Mouse (Mus musculus) hindbrain, embryonic 16.5 days (tissue): ENCODE measurements at regions not wholly inside any gene's neighbourhood (a gene's known extent, or its start where the extent isn't known, plus 50 kb on each side); places are given as distances from the start of the nearest gene placed in this dataset.

Experiments used
- ATAC-seq: fragments of 200-750 bp; cut with Nextera tagmentation; 2 replicates; pipeline ENCODE4 v1.8.0; 2017; ENCODE audit warnings: moderate TSS enrichment, moderate library complexity
- H3K27ac ChIP-seq: fragments of 300-500 bp; sonication (generic); 2 replicates; pipeline ENCODE4 v1.5.1; 2014; ENCODE audit warnings: low read depth, mild to moderate bottlenecking, control low read depth, low read length, moderate library complexity
- H3K27me3 ChIP-seq: fragments of 300-500 bp; sonication (generic); replicated peaks from 2 replicates; pipeline ENCODE4 v1.6.1; 2014; ENCODE audit warnings: low read length; ENCODE audit not compliant: control insufficient read depth, insufficient read depth
- H3K36me3 ChIP-seq: fragments of 300-500 bp; sonication (generic); 2 replicates; pipeline ENCODE4 v1.6.1; 2014; ENCODE audit warnings: mild to moderate bottlenecking, low read length, moderate library complexity, mixed read lengths; ENCODE audit not compliant: control insufficient read depth, insufficient read depth
- H3K4me1 ChIP-seq: fragments of 300-500 bp; sonication (generic); 2 replicates; pipeline ENCODE4 v1.6.1; 2014; ENCODE audit warnings: low read depth, low read length; ENCODE audit not compliant: control insufficient read depth, insufficient read depth
- H3K4me2 ChIP-seq: fragments of 300-500 bp; sonication (generic); 2 replicates; pipeline ENCODE4 v1.6.1; 2014; ENCODE audit warnings: mild to moderate bottlenecking, low read length, control low read depth, moderate library complexity
- H3K4me3 ChIP-seq: fragments of 300-500 bp; sonication (generic); 2 replicates; pipeline ENCODE4 v1.5.1; 2014; ENCODE audit warnings: mild to moderate bottlenecking, low read length, control low read depth, moderate library complexity
- H3K9ac ChIP-seq: fragments of 300-500 bp; sonication (generic); 2 replicates; pipeline ENCODE4 v1.6.1; 2014; ENCODE audit warnings: low read depth, mild to moderate bottlenecking, control low read depth, low read length, moderate library complexity
- H3K9me3 ChIP-seq: fragments of 300-500 bp; sonication (generic); 2 replicates; pipeline ENCODE4 v1.6.1; 2014; ENCODE audit warnings: mild to moderate bottlenecking, low read length, moderate library complexity; ENCODE audit not compliant: control insufficient read depth
- WGBS: fragments of 180-500 bp; shearing (Covaris S2); extraction: QIAGEN DNeasy Blood & Tissue Kit; methylation state at CpG from one replicate; pipeline ENCODE4 v1.1.7; 2014; 5-methylcytosine and 5-hydroxymethylcytosine counted together

DNA sequence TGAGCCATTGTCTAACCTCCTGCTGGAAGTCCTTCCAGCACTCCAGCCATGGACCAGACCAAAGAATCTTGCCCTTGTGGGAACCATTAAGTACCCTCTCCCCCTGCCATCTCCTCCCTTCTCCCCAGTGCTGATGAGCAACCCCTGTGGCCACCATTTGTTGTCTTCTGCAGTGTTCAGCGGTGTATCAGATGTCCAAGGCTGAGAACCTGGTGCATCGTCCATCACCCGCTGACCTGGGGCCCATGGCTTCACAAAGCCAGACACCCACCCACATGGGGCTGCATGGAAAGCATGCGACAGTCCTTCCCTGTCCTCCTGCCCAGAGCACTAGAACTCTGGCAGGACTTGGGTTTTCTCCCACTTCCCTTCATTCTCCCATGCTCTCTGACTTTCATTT, 1596.7 kb downstream of the D3Ertd751e start:
- Histone ChIP-seq H3K36me3 (no peaks in the 10 kb centered on the region), H3K27ac (no peak overlapping the region), H3K4me3 (no peak overlapping the region), H3K4me1 (no peaks in the 10 kb centered on the region), H3K27me3 (no peaks in the 10 kb centered on the region), H3K9ac (no peak overlapping the region), H3K9me3 (no peaks in the 10 kb centered on the region), H3K4me2 (no peak overlapping the region)
- WGBS, result 87% methylated on average over 4 of the region's 4 CpGs
- ATAC-seq, result no peak

DNA sequence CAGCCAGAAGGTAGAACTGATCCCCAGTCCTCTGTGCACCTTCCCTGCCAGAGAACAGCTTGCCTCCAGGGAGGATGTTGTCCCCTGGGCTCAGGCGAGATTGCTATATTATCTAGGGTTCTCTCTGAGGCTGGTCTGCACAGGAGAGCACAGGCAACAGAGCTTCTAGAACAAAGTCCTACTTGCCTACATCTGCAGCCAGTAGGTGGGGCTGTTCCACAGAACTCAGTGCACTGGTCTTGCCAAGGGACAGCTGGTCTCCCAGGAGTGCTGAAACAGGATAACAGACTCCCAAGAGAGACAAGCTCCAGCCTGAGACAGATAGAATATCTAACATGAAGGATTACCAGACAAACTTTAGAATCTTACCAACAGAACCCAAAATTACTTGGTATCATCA, 1600.5 kb downstream of the D3Ertd751e start:
- Histone ChIP-seq H3K4me2 (no peak overlapping the region), H3K4me1 (no peaks in the 10 kb centered on the region), H3K27ac (no peak overlapping the region), H3K27me3 (no peaks in the 10 kb centered on the region), H3K36me3 (no peaks in the 10 kb centered on the region), H3K9me3 (no peaks in the 10 kb centered on the region), H3K4me3 (no peak overlapping the region), H3K9ac (no peak overlapping the region)
- ATAC-seq, result no peak
- WGBS, result 95% methylated on average over 1 of the region's 1 CpGs

DNA sequence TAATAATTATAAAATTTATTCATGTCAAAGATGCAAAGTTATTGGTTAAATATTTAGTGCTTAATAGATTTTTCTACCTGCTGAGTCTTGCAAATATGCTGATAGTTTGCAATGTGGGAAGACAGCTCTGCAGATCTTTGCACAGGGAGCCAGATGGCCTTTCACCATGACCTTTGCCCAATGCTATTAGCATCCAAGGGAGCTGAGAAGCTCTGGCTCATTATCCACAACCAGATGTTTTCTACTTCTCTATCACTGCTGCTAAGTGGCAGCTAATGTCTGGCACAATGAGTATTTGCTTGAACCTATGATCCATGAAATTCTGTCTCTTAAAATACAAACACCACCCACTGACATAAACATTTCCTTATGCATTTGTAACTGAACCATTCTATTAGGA, 1610.4 kb downstream of the D3Ertd751e start:
- Histone ChIP-seq H3K4me3 (no peak overlapping the region), H3K27me3 (no peaks in the 10 kb centered on the region), H3K9me3 (no peaks in the 10 kb centered on the region), H3K9ac (no peak overlapping the region), H3K27ac (no peak overlapping the region), H3K36me3 (no peaks in the 10 kb centered on the region), H3K4me1 (no peaks in the 10 kb centered on the region), H3K4me2 (no peak overlapping the region)
- peak; percentile 52; the same call in 1 of the 2 replicates for ATAC-seq

DNA sequence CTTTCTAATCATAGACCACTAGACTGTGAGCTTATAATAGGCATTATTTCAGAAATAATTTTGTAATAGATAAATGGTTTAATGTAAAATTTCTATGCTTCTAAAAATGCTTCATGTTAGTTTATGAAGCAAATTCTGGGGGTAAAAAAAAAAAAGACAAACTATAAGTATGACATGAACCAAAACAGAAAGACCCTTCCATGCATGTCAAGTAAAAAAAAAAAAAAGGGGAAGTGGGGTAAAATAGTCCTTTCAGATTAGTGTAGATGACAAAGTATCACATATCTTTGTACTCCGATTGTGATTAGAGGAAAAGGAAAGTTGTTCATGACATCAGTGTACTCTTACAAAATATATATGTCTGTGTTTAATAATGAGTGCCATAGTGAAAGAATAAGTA, 1616.1 kb downstream of the D3Ertd751e start:
- no peaks in the 10 kb centered on the region for H3K36me3 ChIP-seq
- no peaks in the 10 kb centered on the region for H3K9me3 ChIP-seq
- H3K27ac ChIP-seq, result no peak overlapping the region
- H3K4me2 ChIP-seq, result no peak overlapping the region
- no peaks in the 10 kb centered on the region for H3K4me1 ChIP-seq
- H3K4me3 ChIP-seq, result no peak overlapping the region
- ATAC-seq, result no peak
- H3K27me3 ChIP-seq, result no peaks in the 10 kb centered on the region
- H3K9ac ChIP-seq, result no peak overlapping the region
- 83% methylated on average over 1 of the region's 1 CpGs for WGBS

DNA sequence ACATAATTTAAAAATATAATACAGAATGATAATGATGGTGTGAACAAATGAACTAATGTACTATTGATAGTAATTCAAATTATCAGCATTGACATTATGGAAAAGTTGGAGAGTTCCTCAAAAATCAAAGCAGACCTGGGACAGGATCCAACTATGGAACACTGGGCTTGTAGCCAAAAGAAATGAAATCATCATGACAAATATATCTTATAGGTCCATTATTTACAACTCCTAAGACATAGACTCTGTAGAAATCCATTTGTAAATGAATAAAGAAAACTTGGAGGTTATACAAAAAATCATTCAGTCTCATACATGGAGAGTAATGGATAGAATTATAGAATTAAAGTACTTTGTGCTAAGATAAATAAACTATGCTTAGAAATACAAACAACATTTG, 1657.5 kb downstream of the D3Ertd751e start:
- H3K9me3 ChIP-seq, result no peaks in the 10 kb centered on the region
- H3K27ac ChIP-seq, result no peak overlapping the region
- no peak for ATAC-seq
- H3K4me3 ChIP-seq, result no peak overlapping the region
- H3K27me3 ChIP-seq, result no peaks in the 10 kb centered on the region
- no peaks in the 10 kb centered on the region for H3K36me3 ChIP-seq
- H3K4me2 ChIP-seq, result no peak overlapping the region
- H3K4me1 ChIP-seq, result no peaks in the 10 kb centered on the region
- H3K9ac ChIP-seq, result no peak overlapping the region

DNA sequence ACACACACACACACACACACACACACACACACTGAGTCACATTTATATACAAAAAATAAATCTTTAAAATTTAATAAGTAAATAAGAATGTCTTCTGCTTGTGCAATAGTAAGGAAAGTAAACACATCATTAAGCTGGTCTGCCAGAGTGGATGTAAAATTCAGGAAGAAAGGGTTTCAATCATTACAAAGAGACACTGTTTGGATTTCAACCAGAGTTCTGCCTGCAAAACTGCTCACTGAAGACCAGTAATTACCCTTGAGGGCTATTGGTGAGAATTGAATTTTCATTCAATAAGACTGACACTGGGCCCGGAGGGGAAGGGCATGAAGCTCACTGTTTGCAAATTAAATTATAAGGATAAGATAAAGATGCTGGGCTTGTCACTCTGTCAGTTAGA, 1682.5 kb downstream of the D3Ertd751e start:
- H3K27me3 ChIP-seq, result no peaks in the 10 kb centered on the region
- H3K27ac ChIP-seq, result no peak overlapping the region
- H3K36me3 ChIP-seq, result no peaks in the 10 kb centered on the region
- no peak overlapping the region for H3K4me3 ChIP-seq
- ATAC-seq, result no peak
- no peak overlapping the region for H3K9ac ChIP-seq
- H3K4me1 ChIP-seq, result no peaks in the 10 kb centered on the region
- no peaks in the 10 kb centered on the region for H3K9me3 ChIP-seq
- 38% methylated on average over 1 of the region's 1 CpGs for WGBS
- no peak overlapping the region for H3K4me2 ChIP-seq

DNA sequence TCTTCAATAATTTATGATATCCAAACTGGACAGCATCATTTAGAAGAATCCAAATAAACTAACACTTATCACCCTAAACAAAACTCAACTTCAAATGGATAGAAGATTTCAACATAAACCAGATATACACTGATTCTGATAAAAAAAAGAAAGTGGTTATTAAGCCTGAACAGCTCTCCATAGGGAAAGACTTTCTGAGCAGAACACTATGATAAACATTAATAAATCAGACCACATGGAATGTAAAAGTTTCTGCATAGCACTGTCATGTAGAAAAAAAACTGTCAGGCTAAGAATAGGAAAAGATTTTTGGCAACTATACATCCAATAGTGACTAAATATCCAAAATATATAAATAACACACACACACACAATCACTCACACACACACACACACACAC, 1684.3 kb downstream of the D3Ertd751e start:
- H3K9ac ChIP-seq, result no peak overlapping the region
- no peaks in the 10 kb centered on the region for H3K9me3 ChIP-seq
- no peak for ATAC-seq
- H3K4me1 ChIP-seq, result no peaks in the 10 kb centered on the region
- no peaks in the 10 kb centered on the region for H3K27me3 ChIP-seq
- H3K4me3 ChIP-seq, result no peak overlapping the region
- no peak overlapping the region for H3K27ac ChIP-seq
- H3K4me2 ChIP-seq, result no peak overlapping the region
- H3K36me3 ChIP-seq, result no peaks in the 10 kb centered on the region

DNA sequence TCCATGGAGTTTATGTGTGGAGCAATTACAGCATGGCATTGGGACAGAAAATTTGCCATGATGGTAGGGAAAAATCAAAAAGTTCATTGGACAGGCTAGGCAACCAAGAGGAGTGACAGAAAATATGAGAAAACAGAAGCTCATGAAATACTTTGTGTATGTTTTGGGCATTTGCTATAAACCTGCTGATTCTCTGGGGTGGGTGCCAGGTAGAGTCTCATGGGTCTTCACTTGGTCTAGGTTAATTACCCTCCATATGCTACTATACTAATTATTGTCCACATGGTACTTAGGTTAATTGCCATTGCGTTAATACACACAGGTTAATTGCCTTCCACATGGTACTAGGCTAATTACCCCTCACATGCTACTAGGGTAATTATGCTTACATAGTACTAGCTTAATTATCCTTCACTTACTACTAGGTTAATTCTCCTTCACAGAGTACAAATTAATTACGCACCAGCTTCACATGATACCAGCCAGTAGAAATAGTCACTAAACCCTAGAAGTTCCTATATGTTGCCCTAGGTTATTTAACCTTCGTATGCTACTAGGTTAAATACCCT, 1719.2 kb downstream of the D3Ertd751e start:
- peak; percentile 60; the same call in 1 of the 2 replicates for ATAC-seq
- Histone ChIP-seq H3K9ac (no peak overlapping the region), H3K4me1 (no peaks in the 10 kb centered on the region), H3K27ac (no peak overlapping the region), H3K9me3 (no peaks in the 10 kb centered on the region), H3K27me3 (no peaks in the 10 kb centered on the region), H3K4me2 (no peak overlapping the region), H3K36me3 (no peaks in the 10 kb centered on the region), H3K4me3 (no peak overlapping the region)
- 76% methylated on average over 3 of the region's 3 CpGs for WGBS
